Mouse (Mus musculus) liver, embryonic 15.5 days (tissue): Measurements from ENCODE around the gene Ufl1. TPM values are rescaled to one million over a fixed set of nuclear protein-coding genes. Genes with fewer than 3 reads are reported as not detected.
"Not testable (repeated sequence)": the region's sequence is repeated elsewhere in the genome, so short reads cannot be mapped to it uniquely, and the experiment has no call there.

Experiments
- ATAC-seq: fragments of 200-750 bp; cut with Nextera tagmentation; 2 replicates; pipeline ENCODE4 v1.8.0; 2017; ENCODE audit warnings: moderate number of reproducible peaks, mild to moderate bottlenecking, moderate library complexity; ENCODE audit not compliant: insufficient read depth
- H3K27ac ChIP-seq: fragments of 300-500 bp; sonication (generic); replicated peaks from 2 replicates; pipeline ENCODE4 v1.5.1; 2015; ENCODE audit warnings: mild to moderate bottlenecking, inconsistent platforms
- H3K27me3 ChIP-seq: fragments of 300-500 bp; sonication (generic); 2 replicates; pipeline ENCODE4 v1.6.1; 2015; ENCODE audit warnings: mild to moderate bottlenecking, inconsistent platforms
- H3K36me3 ChIP-seq: fragments of 300-500 bp; sonication (generic); replicated peaks from 2 replicates; pipeline ENCODE4 v1.6.1; 2015; ENCODE audit warnings: moderate library complexity, mild to moderate bottlenecking, inconsistent platforms
- H3K4me1 ChIP-seq: fragments of 300-500 bp; sonication (generic); replicated peaks from 2 replicates; pipeline ENCODE4 v1.6.1; 2015; ENCODE audit warnings: inconsistent platforms
- H3K4me2 ChIP-seq: fragments of 300-500 bp; sonication (generic); 2 replicates; pipeline ENCODE4 v1.6.1; 2015; ENCODE audit warnings: moderate library complexity, mild to moderate bottlenecking, inconsistent platforms
- H3K4me3 ChIP-seq: fragments of 300-500 bp; sonication (generic); replicated peaks from 2 replicates; pipeline ENCODE4 v1.5.1; 2015; ENCODE audit warnings: mild to moderate bottlenecking, inconsistent platforms
- H3K9ac ChIP-seq: fragments of 300-500 bp; sonication (generic); 2 replicates; pipeline ENCODE4 v1.6.1; 2015; ENCODE audit warnings: moderate library complexity, mild to moderate bottlenecking, inconsistent platforms
- H3K9me3 ChIP-seq: fragments of 300-500 bp; sonication (generic); replicated peaks from 2 replicates; pipeline ENCODE4 v1.6.1; 2016; ENCODE audit warnings: inconsistent platforms
- WGBS: fragments of 180-500 bp; shearing (Covaris S2); methylation state at CpG from one replicate; pipeline ENCODE4 v1.1.7; 2015; ENCODE audit warnings: mixed read lengths; ENCODE audit not compliant: insufficient replicate concordance; 5-methylcytosine and 5-hydroxymethylcytosine counted together
- polyA plus RNA-seq: library from polyadenylated mRNA; unstranded; fragments of >200 nt; fragmentation: Nextera tagmentation; extraction: Ambion mirVana; gene quantifications from 2 replicates; pipeline ENCODE4 v1.2.1, GENCODE M21; 2015

Gene Ufl1
- polyA plus RNA-seq, 1 experiment from 2014 or later = 20.8 TPM

GRCm38 (mm10) chr4:25235663-25236062 is 46.0 kb downstream of the Ufl1 start:
- not testable (repeated sequence) for H3K27ac ChIP-seq, ATAC-seq, H3K9me3 ChIP-seq, H3K4me1 ChIP-seq, H3K36me3 ChIP-seq, H3K4me3 ChIP-seq, H3K9ac ChIP-seq, H3K27me3 ChIP-seq
- peak overlapping the region; percentile 7; the same call in 1 of the 2 replicates for H3K4me2 ChIP-seq
- WGBS = 62% methylated on average over 1 of the region's 1 CpGs

DNA sequence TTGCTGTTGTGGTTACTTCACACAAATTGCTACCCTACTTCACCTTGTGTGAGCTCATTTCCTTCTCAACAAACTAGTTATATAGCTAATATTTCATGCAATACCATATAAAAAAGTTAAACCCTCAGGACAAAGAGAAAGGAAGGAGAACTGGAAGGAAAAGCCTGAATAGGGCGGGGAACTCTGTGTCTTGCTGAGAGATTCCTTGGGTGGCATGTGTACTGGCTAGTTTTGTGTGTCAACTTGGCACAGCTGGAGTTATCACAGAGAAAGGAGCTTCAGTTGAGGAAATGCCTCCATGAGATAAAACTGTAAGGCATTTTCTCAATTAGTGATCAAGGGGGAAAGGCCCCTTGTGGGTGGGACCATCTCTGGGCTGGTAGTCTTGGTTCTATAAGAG is 47.9 kb downstream of the Ufl1 start:
- not testable (repeated sequence) for H3K27ac ChIP-seq, H3K4me3 ChIP-seq, H3K36me3 ChIP-seq, H3K9me3 ChIP-seq, H3K4me2 ChIP-seq, H3K4me1 ChIP-seq, H3K27me3 ChIP-seq, H3K9ac ChIP-seq
- WGBS = 51% methylated on average over 1 of the region's 1 CpGs
- peak; percentile 56; the same call in 1 of the 2 replicates for ATAC-seq

- Histone ChIP-seq H3K4me2 (no peak overlapping the region), H3K4me1 (peaks cover 9% of the 10 kb centered on the region; the same call in 1 of the 2 replicates), H3K27me3 (no peaks in the 10 kb centered on the region), H3K27ac (no peak overlapping the region), H3K9ac (no peak overlapping the region), H3K9me3 (no peaks in the 10 kb centered on the region), H3K36me3 (no peaks in the 10 kb centered on the region), H3K4me3 (no peak overlapping the region)
- WGBS = 72% methylated on average over 3 of the region's 3 CpGs
- ATAC-seq = no peak
These were observed 49.1 kb downstream of the Ufl1 start for GRCm38 (mm10) chr4:25232546-25232945.

DNA sequence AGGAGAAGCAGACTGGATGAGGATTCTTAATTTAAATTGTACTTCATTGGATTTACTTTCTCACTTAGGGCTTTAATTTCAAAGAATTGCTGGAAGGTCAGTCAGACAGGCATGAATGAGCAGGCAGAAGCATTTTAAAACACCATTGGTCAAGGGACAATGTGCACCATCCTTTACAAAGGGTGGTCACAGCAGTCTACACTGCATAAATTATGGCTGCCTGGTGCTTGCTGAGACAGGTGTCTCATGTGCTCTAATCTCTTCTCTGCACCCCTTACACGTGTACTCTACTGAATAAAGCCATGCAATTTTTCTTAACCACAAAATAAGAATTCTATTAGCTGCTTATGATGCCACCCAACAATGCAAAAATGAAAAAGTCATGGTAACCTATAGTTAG is 54.1 kb downstream of the Ufl1 start:
- no peak overlapping the region for H3K27ac ChIP-seq
- 15% methylated on average over 1 of the region's 1 CpGs for WGBS
- no peak overlapping the region for H3K4me2 ChIP-seq
- H3K27me3 ChIP-seq = no peaks in the 10 kb centered on the region
- H3K9me3 ChIP-seq = no peaks in the 10 kb centered on the region
- peaks cover 2% of the 10 kb centered on the region; the same call in 1 of the 2 replicates for H3K4me1 ChIP-seq
- H3K36me3 ChIP-seq = no peaks in the 10 kb centered on the region
- no peak overlapping the region for H3K4me3 ChIP-seq
- ATAC-seq = no peak
- H3K9ac ChIP-seq = no peak overlapping the region

DNA sequence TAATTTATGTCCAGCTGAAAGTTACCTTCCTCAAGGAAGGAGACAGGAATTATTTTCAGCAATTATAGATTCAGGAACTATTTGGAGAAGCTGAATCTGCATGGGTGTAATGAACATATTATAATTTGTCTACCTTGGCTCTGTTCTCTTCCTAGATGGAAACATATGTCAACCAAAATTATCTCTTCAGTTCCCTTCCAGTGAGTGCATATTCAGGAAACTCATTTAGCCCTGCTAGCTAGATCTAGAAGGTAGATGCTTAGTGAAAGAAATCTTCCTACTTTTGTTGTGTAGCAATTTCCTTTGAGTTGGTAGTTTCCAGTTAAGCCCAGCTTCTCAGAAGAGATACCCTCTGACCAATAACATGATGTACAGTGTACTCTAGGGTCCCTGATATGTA is 59.7 kb downstream of the Ufl1 start:
- no peak overlapping the region for H3K4me3 ChIP-seq
- H3K9ac ChIP-seq = no peak overlapping the region
- no peak for ATAC-seq
- H3K27me3 ChIP-seq = no peaks in the 10 kb centered on the region
- no peaks in the 10 kb centered on the region for H3K9me3 ChIP-seq
- H3K27ac ChIP-seq = no peak overlapping the region
- H3K4me1 ChIP-seq = no peaks in the 10 kb centered on the region
- no peaks in the 10 kb centered on the region for H3K36me3 ChIP-seq
- no peak overlapping the region for H3K4me2 ChIP-seq

DNA sequence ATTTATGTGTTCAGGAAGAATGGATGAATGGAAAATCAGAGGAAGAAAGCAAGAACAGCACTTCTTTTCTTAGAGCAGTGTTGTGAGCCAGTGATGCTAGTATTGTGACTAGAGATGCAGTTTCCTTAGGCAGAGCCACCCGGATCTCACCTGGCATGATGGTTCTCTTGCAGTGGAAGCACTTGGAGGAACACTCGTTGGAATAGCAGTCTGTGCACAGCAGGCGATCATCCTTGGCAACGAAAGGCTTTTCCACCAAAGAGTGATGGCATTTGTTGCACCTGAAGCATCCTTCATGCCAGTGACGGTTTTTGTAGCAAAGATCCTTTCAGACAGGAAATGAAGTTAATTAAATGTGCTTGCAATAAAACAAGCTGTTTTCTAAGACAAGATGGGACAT is 68.2 kb downstream of the Ufl1 start:
- no peak overlapping the region for H3K27ac ChIP-seq
- H3K4me3 ChIP-seq = no peak overlapping the region
- H3K27me3 ChIP-seq = no peaks in the 10 kb centered on the region
- H3K4me2 ChIP-seq = no peak overlapping the region
- no peaks in the 10 kb centered on the region for H3K4me1 ChIP-seq
- H3K9me3 ChIP-seq = no peaks in the 10 kb centered on the region
- no peak overlapping the region for H3K9ac ChIP-seq
- H3K36me3 ChIP-seq = no peaks in the 10 kb centered on the region
- no peak for ATAC-seq
- 46% methylated on average over 5 of the region's 5 CpGs for WGBS

- no peaks in the 10 kb centered on the region for H3K27me3 ChIP-seq
- H3K9ac ChIP-seq = no peak overlapping the region
- no peak overlapping the region for H3K27ac ChIP-seq
- H3K4me2 ChIP-seq = no peak overlapping the region
- H3K36me3 ChIP-seq = no peaks in the 10 kb centered on the region
- H3K4me3 ChIP-seq = no peak overlapping the region
- ATAC-seq = no peak
- WGBS = 61% methylated on average over 4 of the region's 4 CpGs
- H3K4me1 ChIP-seq = no peaks in the 10 kb centered on the region
- H3K9me3 ChIP-seq = no peaks in the 10 kb centered on the region
These were observed 75.5 kb downstream of the Ufl1 start for GRCm38 (mm10) chr4:25206166-25206565.

Other genes starting within 250 kb of the Ufl1 start
- gene Fhl5, start 38.9 kb downstream of the Ufl1 start, polyA plus RNA-seq = not detected in 2 replicates